Mouse (Mus musculus) thymus, adult 2 months (tissue): ENCODE data around the gene Ass1.

Source experiments
- CTCF ChIP-seq: fragments of 200-500 bp; IDR thresholded peaks from 2 replicates; pipeline ENCODE4 v1.5.1; 2012; ENCODE audit warnings: mild to moderate bottlenecking, control low read depth, low read length, moderate library complexity, borderline replicate concordance; ENCODE audit not compliant: control insufficient read depth, poor library complexity, insufficient read depth; ENCODE audit errors: extremely low read depth
- POLR2A ChIP-seq: fragments of 200-500 bp; IDR thresholded peaks from 2 replicates; pipeline ENCODE4 v1.6.1; 2012; ENCODE audit warnings: mild to moderate bottlenecking, low read length, control low read depth, moderate library complexity; ENCODE audit not compliant: control insufficient read depth, poor library complexity, insufficient read depth; ENCODE audit errors: extremely low read depth

GRCm38 (mm10) chr2:31477234-31478161 is 7.5 kb downstream of the Ass1 start:
- TF ChIP-seq POLR2A = no peak
- no peak for TF ChIP-seq CTCF
